Mouse (Mus musculus) Muller cell, postnatal 12 days (primary cell): Measurements from ENCODE around the gene C1qtnf9.
A peak's percentile ranks its signal among the peaks of the same experiment; 100 is the strongest.

Experiments used
- DNase-seq: peaks from one replicate; pipeline ENCODE4 v3.0.0-alpha.2; 2015; ENCODE audit errors: inconsistent ontology term

C1qtnf9 gene

GRCm38 (mm10) chr14:60767884-60768283 is at the start of gene C1qtnf9:
Gene C1qtnf9 (plus strand): TSS chr14:60768134.
- no peak for DNase-seq

DNA sequence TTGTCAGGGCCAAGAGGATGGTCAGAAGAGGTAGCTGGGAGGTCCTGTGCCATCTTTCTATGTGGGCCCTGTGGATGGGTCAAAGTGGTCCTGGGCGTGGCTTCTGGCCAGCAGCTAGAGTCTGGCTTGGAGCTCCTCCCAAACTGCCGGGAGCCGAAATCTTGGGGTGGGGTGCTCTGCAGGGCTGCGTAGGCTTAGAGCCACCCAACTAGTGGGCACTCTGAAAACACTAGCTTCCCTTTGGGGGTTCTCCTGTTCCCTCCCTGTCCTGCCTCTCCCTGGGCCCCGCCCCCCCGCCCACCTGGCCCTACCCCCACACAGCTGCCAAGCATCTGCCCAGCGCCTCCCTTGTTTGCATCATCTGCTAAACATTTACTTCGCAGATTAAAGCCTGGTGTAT is 46.6 kb upstream of the C1qtnf9 start:
- no peak for DNase-seq

DNA sequence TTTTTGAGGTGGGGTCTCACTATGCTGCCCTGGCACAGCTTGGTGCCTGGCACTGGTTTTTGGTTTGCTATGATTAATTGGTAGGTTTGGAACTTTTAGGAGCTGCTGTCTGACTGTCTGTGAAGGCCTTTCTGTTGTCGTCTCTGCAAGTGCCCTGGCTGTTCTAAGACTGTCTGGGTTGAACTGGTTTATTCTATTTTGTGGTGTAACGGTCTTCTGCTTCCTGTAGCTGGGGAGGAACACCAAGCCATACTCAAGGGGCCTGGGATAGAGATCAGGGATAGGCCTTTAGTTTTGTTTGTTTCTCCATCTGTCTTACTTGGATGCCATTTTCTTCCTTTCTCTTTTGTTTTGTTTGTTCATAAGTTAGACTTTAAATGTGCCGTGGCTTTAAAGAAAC is 46.0 kb upstream of the C1qtnf9 start:
- no peak for DNase-seq

- DNase-seq = no peak
Measured at GRCm38 (mm10) chr14:60726091-60726490, 41.8 kb upstream of the C1qtnf9 start.

DNA sequence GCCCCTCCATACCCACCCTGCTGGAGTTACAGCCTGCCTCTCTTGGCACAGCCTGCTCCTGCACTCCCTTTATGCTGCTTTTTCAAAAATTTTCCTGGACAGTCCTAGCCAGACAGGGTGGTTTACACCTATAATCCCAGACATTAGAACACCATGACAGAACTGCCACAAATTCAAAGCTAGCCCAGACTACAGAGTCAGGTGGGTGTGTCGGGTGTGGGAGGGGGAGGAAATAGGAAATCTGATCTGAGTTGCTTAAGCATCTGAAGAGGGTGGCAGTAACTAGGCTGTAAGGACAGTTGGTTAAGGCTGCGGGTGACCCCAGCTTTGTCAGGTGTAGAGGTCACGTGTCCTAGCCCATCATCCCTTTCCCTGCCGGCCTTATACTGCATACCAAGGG is 40.8 kb upstream of the C1qtnf9 start:
- no peak for DNase-seq

DNA sequence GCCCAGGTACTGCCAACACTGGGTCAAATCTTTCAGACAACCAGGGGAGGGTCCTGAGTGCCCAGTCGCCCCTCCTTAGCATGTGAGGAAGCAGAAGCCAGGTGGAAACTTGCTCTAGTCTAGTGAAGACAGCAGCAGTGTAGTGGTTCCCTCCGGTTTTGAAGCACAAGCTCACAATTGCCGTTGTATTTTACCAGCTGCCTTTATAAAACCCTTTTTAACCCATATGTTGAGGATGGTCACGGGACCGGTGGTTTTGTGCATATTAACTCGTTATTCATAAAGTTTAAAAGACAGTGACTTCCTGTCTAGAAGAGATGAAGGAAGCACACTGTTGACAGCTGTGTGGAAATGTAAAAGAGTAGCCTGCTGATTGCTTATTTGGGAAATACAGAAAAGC is 35.9 kb upstream of the C1qtnf9 start:
- no peak for DNase-seq

DNA sequence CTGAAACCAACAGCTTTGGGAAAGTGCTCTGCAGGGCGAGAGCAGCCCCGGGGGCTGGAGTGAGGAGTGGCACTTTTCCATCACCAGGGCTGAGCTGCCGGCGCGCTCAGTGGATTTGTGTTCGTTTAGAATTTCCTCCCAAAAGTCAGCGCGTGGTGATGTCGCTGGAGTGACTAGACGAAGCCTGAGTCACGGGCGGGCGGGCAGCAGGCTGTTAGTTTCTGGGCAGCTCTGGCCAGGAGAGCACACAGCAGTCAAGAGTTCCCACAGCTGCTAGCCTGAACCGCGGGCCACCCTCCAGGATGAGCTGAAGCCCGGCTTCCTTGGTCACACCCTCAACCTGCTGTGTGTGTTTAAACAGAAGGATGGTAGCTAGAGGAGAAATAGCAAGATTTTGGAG is 35.1 kb upstream of the C1qtnf9 start:
- peak; percentile 82 for DNase-seq

- no peak for DNase-seq
Measured at GRCm38 (mm10) chr14:60733706-60734105, 34.2 kb upstream of the C1qtnf9 start.

GRCm38 (mm10) chr14:60735206-60735605 is 32.7 kb upstream of the C1qtnf9 start:
- DNase-seq = peak; percentile 90

- no peak for DNase-seq
Measured at GRCm38 (mm10) chr14:60735848-60736547, 31.9 kb upstream of the C1qtnf9 start.

DNA sequence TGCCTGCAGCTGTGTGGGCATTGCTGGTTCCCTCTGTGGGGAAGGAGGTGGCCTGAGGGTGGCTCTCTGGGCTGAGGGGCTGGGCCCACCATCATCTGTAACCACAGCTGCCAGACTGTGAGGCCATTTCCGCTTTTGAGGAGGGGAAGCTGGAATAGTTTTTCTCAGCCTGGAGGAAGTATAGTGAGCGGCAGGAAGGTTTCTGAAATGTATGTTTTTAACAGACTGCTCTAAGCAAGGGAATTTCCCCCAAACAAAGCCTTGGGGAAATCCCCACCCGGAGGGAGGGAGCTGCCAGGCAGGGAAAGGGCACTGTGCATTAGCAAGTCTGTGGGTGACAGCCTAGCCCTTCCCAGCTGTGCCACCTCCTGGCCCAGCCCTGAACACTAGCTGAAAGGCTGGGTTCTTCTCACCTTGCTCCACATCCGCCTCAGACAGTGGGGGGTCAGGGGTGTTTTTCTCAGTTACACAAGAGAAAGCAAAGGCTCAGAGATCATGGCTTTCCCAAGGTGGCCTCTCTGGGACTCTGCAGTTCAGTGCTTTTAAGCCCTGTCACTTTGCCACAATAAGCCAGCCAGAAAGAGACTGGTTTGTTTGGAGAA is 31.2 kb upstream of the C1qtnf9 start:
- peak; percentile 73 for DNase-seq

DNA sequence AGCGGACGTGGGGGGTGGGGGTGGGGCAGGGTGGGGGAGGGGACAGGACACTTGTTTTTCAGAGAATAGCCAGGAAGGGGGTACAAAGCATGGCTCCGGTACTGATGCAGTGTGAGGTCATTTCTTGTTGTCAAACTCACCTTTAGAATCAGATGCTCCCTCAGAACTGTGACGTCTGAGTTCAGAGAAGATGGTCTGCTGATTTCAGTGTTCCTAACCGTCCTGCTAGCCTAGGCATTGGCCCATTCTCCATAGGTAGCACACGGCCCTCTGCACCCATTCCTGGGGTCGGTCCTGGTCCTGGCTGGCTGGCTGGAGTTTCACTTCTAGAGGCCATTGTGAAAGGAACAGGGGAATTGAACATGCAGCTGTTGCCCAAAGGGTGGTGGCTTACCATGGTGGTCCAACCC is 30.7 kb upstream of the C1qtnf9 start:
- DNase-seq = no peak

- DNase-seq = no peak
Measured at GRCm38 (mm10) chr14:60738434-60738938, 29.4 kb upstream of the C1qtnf9 start.

GRCm38 (mm10) chr14:60739155-60739554 is 28.8 kb upstream of the C1qtnf9 start:
- DNase-seq = no peak

GRCm38 (mm10) chr14:60739616-60740015 is 28.3 kb upstream of the C1qtnf9 start:
- DNase-seq = no peak

DNA sequence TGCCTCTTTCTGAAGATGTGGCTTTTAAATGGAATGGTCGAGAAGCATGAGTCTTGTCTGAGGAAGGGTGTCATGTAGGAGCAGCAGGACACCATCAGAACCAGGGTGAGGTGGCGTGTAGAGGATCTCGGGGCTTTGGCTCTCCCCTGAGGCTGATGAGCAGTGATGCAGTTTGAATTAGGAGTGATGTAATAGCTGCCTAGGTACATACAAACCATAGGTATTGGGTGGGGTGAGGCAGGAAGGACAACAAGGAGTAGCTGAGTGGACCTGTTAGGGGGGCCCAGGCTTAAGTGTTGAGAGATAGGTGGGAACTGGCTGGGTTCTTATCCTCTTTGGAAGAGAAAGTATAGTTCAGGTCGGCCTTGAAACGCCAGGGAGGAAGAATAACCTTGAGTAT is 27.4 kb upstream of the C1qtnf9 start:
- no peak for DNase-seq

DNA sequence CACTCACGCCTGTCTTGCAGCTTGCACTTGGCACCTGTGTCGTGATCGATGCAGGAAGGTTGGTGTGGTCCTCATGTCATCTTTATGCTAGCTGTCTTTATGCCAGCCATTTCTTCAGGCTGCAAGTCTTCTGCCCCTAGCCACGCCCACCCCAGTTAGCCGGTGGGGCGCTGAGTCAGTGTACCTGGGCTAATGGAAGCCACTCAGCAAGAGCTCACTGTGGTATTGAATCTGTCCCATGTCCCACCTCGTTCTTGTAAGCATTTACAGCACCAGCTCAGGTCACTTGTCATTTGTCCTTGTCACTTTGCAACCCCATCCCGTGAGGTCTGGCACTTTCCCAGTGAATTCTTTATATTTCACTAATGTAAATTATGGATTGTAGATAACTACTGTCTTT is 26.9 kb upstream of the C1qtnf9 start:
- DNase-seq = no peak

- DNase-seq = peak; percentile 88
Measured at GRCm38 (mm10) chr14:60741490-60741981, 26.4 kb upstream of the C1qtnf9 start.

GRCm38 (mm10) chr14:60743681-60744080 is 24.3 kb upstream of the C1qtnf9 start:
- no peak for DNase-seq

- DNase-seq = no peak
Measured at GRCm38 (mm10) chr14:60745201-60745600, 22.7 kb upstream of the C1qtnf9 start.

DNA sequence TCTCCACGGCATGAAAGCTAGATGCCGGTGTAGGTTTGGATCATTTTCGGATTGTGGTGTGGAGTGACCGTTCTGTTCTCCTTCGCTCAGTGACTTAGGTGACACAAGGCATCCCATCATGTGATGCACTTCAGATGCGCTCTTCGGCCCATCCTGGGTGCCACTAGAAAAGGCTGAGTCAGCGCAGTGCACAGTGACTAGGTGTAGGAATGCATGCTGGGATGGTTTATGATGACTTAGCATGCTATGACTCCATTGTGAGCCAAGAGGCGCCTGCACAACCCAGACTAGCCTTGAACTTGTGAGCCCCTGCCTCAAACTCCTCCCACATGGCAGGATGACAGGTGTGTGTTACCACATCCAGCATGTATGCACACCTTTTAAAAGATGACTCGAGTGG is 21.8 kb upstream of the C1qtnf9 start:
- no peak for DNase-seq

DNA sequence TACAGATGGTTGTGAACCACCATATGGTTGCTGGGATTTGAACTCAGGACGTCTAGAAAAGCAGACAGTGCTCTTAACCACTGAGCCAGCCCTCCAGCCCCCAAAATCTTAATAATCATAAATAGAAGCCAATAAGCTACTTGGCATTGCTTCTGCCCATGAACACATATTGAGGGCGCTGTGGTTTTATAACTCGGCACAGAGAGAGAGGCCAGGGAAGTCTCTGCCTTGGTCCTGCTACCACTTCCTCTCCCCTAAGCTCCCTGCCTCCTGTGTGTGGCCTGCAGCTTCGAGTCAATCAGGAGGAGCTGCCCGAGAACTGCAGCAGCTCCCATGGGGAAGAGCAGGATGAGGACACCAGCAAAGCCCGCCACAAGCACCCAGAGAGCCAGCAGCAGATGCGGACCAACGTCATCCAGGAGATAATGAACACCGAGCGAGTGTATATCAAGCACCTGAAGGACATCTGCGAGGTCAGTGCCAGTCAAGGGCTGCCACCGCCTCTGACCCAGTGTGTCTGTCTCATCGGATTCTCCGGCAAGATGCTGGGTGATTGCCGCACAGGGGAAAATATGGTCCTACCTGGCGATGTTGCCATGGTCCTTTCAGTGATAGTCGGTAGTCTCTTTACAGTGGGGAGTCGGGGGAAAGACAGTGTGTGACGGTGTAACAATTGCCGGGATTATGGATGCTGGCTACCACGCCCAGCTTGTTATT is 20.6 kb upstream of the C1qtnf9 start:
- DNase-seq = no peak

GRCm38 (mm10) chr14:60749880-60750279 is 18.1 kb upstream of the C1qtnf9 start:
- no peak for DNase-seq
